Mouse (Mus musculus): ENCODE results near the gene Dgke. TPM values are rescaled to one million over a fixed set of nuclear protein-coding genes. Genes with fewer than 3 reads are reported as not detected.

The Dgke gene
- total RNA-seq, 1 experiment, result 24.2 TPM

GRCm38 (mm10) chr11:89003726-89004125, 62.9 kb downstream of the Dgke start:
- Histone ChIP-seq H3K36me3 (ENCODE audit: control insufficient read depth, insufficient read depth, low read length, poor library complexity, severe bottlenecking) (peaks cover 37% of the 10 kb centered on the region), H3K9me3 (ENCODE audit: control insufficient read depth, insufficient read depth, low read depth, low read length) (no peaks in the 10 kb centered on the region), H3K4me1 (ENCODE audit: control insufficient read depth in 2 of 2, insufficient read depth in 2 of 2, low read length in 2 of 2, poor library complexity in 1 of 2) (peaks cover 5 to 18% of the 10 kb centered on the region in 2 experiments), H3K4me3 (ENCODE audit: insufficient read depth in 1 of 2, low read depth in 1 of 2, low read length in 2 of 2, poor library complexity in 1 of 2, severe bottlenecking in 1 of 2) (peak overlapping the region in 1 of 2 experiments; percentile 24; a peak in 1 of 4 replicates), H3K27ac (ENCODE audit: insufficient read depth, low read depth, low read length, poor library complexity, severe bottlenecking) (no peak overlapping the region), H3K9ac (ENCODE audit: insufficient read depth, low read depth, low read length, poor library complexity, severe bottlenecking) (peak overlapping the region; percentile 15; the same call in 1 of the 2 replicates)
- no peak for TF ChIP-seq CHD2 (IDR thresholded peaks at IDR 0.05; ENCODE audit: low read depth, low read length)
- no peak for TF ChIP-seq ZNF384 (IDR thresholded peaks at IDR 0.05; ENCODE audit: low read depth, low read length)
- no peak for TF ChIP-seq HCFC1 (IDR thresholded peaks at IDR 0.05; ENCODE audit: borderline replicate concordance, insufficient read depth, low read length)
- no peak for TF ChIP-seq ZC3H11A (IDR thresholded peaks at IDR 0.05; ENCODE audit: borderline replicate concordance, low read depth, low read length)
- no peak for TF ChIP-seq MAFK (IDR thresholded peaks at IDR 0.05; ENCODE audit: insufficient read depth, low read depth, low read length)
- in situ Hi-C loops (cut with MboI; ENCODE audit: low sequenced_read_pairs in 2 of 2, unreplicated experiment in 2 of 2), result no loop called here
- no peak for DNase-seq (ENCODE audit: low read depth, low spot score)

GRCm38 (mm10) chr11:89003078-89003477, 63.6 kb downstream of the Dgke start:
- in situ Hi-C loops (cut with MboI; ENCODE audit: low sequenced_read_pairs in 2 of 2, unreplicated experiment in 2 of 2), result no loop called here
- DNase-seq (ENCODE audit: low read depth, low spot score), result no peak
- TF ChIP-seq MAFK (IDR thresholded peaks at IDR 0.05; ENCODE audit: insufficient read depth, low read depth, low read length) (no peak), HCFC1 (IDR thresholded peaks at IDR 0.05; ENCODE audit: borderline replicate concordance, insufficient read depth, low read length) (no peak), ZC3H11A (IDR thresholded peaks at IDR 0.05; ENCODE audit: borderline replicate concordance, low read depth, low read length) (no peak), ZNF384 (IDR thresholded peaks at IDR 0.05; ENCODE audit: low read depth, low read length) (no peak), CHD2 (IDR thresholded peaks at IDR 0.05; ENCODE audit: low read depth, low read length) (no peak)
- peaks cover 8 to 18% of the 10 kb centered on the region in 2 experiments for H3K4me1 ChIP-seq (ENCODE audit: control insufficient read depth in 2 of 2, insufficient read depth in 2 of 2, low read length in 2 of 2, poor library complexity in 1 of 2)
- no peaks in the 10 kb centered on the region for H3K9me3 ChIP-seq (ENCODE audit: control insufficient read depth, insufficient read depth, low read depth, low read length)
- no peak overlapping the region for H3K27ac ChIP-seq (ENCODE audit: insufficient read depth, low read depth, low read length, poor library complexity, severe bottlenecking)
- H3K36me3 ChIP-seq (ENCODE audit: control insufficient read depth, insufficient read depth, low read length, poor library complexity, severe bottlenecking), result peaks cover 30% of the 10 kb centered on the region
- H3K4me3 ChIP-seq (ENCODE audit: insufficient read depth in 1 of 2, low read depth in 1 of 2, low read length in 2 of 2, poor library complexity in 1 of 2, severe bottlenecking in 1 of 2), result peak overlapping the region; percentile 24 to 42
- peak overlapping the region; percentile 12; the same call in 1 of the 2 replicates for H3K9ac ChIP-seq (ENCODE audit: insufficient read depth, low read depth, low read length, poor library complexity, severe bottlenecking)

GRCm38 (mm10) chr11:89002621-89003020, 64.0 kb downstream of the Dgke start:
- Histone ChIP-seq H3K4me3 (ENCODE audit: insufficient read depth in 1 of 2, low read depth in 1 of 2, low read length in 2 of 2, poor library complexity in 1 of 2, severe bottlenecking in 1 of 2) (peak overlapping the region; percentile 24 to 42), H3K4me1 (ENCODE audit: control insufficient read depth in 2 of 2, insufficient read depth in 2 of 2, low read length in 2 of 2, poor library complexity in 1 of 2) (peaks cover 11 to 18% of the 10 kb centered on the region in 2 experiments), H3K27ac (ENCODE audit: insufficient read depth, low read depth, low read length, poor library complexity, severe bottlenecking) (no peak overlapping the region), H3K9ac (ENCODE audit: insufficient read depth, low read depth, low read length, poor library complexity, severe bottlenecking) (peak overlapping the region; percentile 60; the same call in 1 of the 2 replicates), H3K36me3 (ENCODE audit: control insufficient read depth, insufficient read depth, low read length, poor library complexity, severe bottlenecking) (peaks cover 28% of the 10 kb centered on the region), H3K9me3 (ENCODE audit: control insufficient read depth, insufficient read depth, low read depth, low read length) (no peaks in the 10 kb centered on the region)
- DNase-seq (ENCODE audit: low read depth, low spot score), result no peak
- in situ Hi-C loops (cut with MboI; ENCODE audit: low sequenced_read_pairs in 2 of 2, unreplicated experiment in 2 of 2), result no loop called here
- TF ChIP-seq ZC3H11A (IDR thresholded peaks at IDR 0.05; ENCODE audit: borderline replicate concordance, low read depth, low read length) (no peak), MAFK (IDR thresholded peaks at IDR 0.05; ENCODE audit: insufficient read depth, low read depth, low read length) (no peak)

- in situ Hi-C loops (cut with MboI; ENCODE audit: low sequenced_read_pairs in 2 of 2, unreplicated experiment in 2 of 2), result no loop called here
- Histone ChIP-seq H3K9ac (ENCODE audit: insufficient read depth, low read depth, low read length, poor library complexity, severe bottlenecking) (peak overlapping the region; percentile 60), H3K27ac (ENCODE audit: insufficient read depth, low read depth, low read length, poor library complexity, severe bottlenecking) (no peak overlapping the region), H3K4me1 (ENCODE audit: control insufficient read depth in 2 of 2, insufficient read depth in 2 of 2, low read length in 2 of 2, poor library complexity in 1 of 2) (peaks cover 11 to 18% of the 10 kb centered on the region in 2 experiments), H3K36me3 (ENCODE audit: control insufficient read depth, insufficient read depth, low read length, poor library complexity, severe bottlenecking) (peaks cover 27% of the 10 kb centered on the region), H3K4me3 (ENCODE audit: insufficient read depth in 1 of 2, low read depth in 1 of 2, low read length in 2 of 2, poor library complexity in 1 of 2, severe bottlenecking in 1 of 2) (peak overlapping the region; percentile 24 to 42), H3K9me3 (ENCODE audit: control insufficient read depth, insufficient read depth, low read depth, low read length) (no peaks in the 10 kb centered on the region)
- no peak for DNase-seq (ENCODE audit: low read depth, low spot score)
- TF ChIP-seq HCFC1 (IDR thresholded peaks at IDR 0.05; ENCODE audit: borderline replicate concordance, insufficient read depth, low read length) (no peak), ZNF384 (IDR thresholded peaks at IDR 0.05; ENCODE audit: low read depth, low read length) (no peak), CHD2 (IDR thresholded peaks at IDR 0.05; ENCODE audit: low read depth, low read length) (no peak), ZC3H11A (IDR thresholded peaks at IDR 0.05; ENCODE audit: borderline replicate concordance, low read depth, low read length) (no peak), MAFK (IDR thresholded peaks at IDR 0.05; ENCODE audit: insufficient read depth, low read depth, low read length) (no peak)
Measured at GRCm38 (mm10) chr11:89002068-89002467, 64.6 kb downstream of the Dgke start.

- Histone ChIP-seq H3K4me3 (ENCODE audit: insufficient read depth in 1 of 2, low read depth in 1 of 2, low read length in 2 of 2, poor library complexity in 1 of 2, severe bottlenecking in 1 of 2) (peak overlapping the region; percentile 81 to 91), H3K27ac (ENCODE audit: insufficient read depth, low read depth, low read length, poor library complexity, severe bottlenecking) (no peak overlapping the region), H3K9me3 (ENCODE audit: control insufficient read depth, insufficient read depth, low read depth, low read length) (no peaks in the 10 kb centered on the region), H3K4me1 (ENCODE audit: control insufficient read depth in 2 of 2, insufficient read depth in 2 of 2, low read length in 2 of 2, poor library complexity in 1 of 2) (peaks cover 15 to 18% of the 10 kb centered on the region in 2 experiments), H3K36me3 (ENCODE audit: control insufficient read depth, insufficient read depth, low read length, poor library complexity, severe bottlenecking) (peaks cover 27% of the 10 kb centered on the region), H3K9ac (ENCODE audit: insufficient read depth, low read depth, low read length, poor library complexity, severe bottlenecking) (peak overlapping the region; percentile 16; the same call in 1 of the 2 replicates)
- no peak for DNase-seq (ENCODE audit: low read depth, low spot score)
- TF ChIP-seq HCFC1 (IDR thresholded peaks at IDR 0.05; ENCODE audit: borderline replicate concordance, insufficient read depth, low read length) (no peak), ZNF384 (IDR thresholded peaks at IDR 0.05; ENCODE audit: low read depth, low read length) (no peak), CHD2 (IDR thresholded peaks at IDR 0.05; ENCODE audit: low read depth, low read length) (no peak), MAFK (IDR thresholded peaks at IDR 0.05; ENCODE audit: insufficient read depth, low read depth, low read length) (no peak), ZC3H11A (IDR thresholded peaks at IDR 0.05; ENCODE audit: borderline replicate concordance, low read depth, low read length) (no peak)
- in situ Hi-C loops (cut with MboI; ENCODE audit: low sequenced_read_pairs in 2 of 2, unreplicated experiment in 2 of 2), result no loop called here
Measured at GRCm38 (mm10) chr11:89001569-89001968, 65.1 kb downstream of the Dgke start.

Data from ES-E14 (cell line).